Mouse (Mus musculus): ENCODE data around the gene Haus2.

DNA sequence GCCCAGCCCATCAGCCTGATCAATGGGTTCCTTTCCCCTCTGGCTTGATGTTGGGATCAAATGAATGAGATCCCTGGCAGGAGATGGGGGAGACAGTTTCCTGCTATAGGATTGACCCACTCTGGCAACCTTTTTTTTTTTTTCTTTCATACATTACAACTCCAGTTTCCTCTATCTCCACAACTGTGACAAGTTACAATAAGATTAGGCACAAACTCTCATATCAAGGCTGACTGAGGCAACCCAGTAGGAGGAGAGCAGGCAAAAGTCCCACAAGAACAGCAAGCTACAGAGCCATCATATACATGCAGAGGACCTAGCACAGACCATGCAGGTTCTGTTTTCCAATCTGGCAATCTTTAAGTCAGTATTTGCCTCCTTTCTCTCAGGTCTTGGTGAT is 50.1 kb downstream of the Haus2 start:
- no peak for TF ChIP-seq CTCF (IDR thresholded peaks at IDR 0.05; ENCODE audit: insufficient read depth, low read depth, low read length)
- no peak for TF ChIP-seq POLR2A (IDR thresholded peaks at IDR 0.05; ENCODE audit: insufficient read depth, low read depth, low read length)
